Comparison of ENCODE assay signal across 14 mouse cellular contexts in the genomic region with DNA sequence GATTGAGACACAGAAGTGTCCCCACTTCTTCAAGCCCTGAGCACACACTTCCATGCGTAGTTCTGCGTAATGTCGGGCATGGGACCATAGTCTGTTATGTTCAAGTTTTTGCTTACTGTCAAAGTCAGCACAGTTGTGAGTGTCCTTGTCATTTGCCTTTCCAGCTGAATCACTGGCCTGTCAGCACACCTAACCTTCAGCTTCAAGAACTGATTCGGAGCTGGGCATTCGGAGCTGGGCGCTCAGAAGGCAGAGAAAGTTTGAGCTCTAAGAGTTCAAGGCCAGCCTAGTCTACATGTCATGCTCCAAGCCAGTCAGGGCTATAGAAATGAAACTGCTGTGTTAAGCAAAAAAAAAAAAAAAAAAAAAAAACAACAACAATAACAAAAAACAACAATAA.
"Had no signal": no experiment of that assay in that cellular context is flagged by ENCODE, and none has a peak within 500 bp of the region (broad histone marks: within the 10 kb centered on the region; RNA-seq: fewer than 3 reads in every experiment).

No protein-coding gene starts in this region.

- DNase-seq: gastrocnemius, adult 2 months; gastrocnemius, postnatal 10 days; gastrocnemius, postnatal 25 days; heart, adult 18-20 months; heart, postnatal 10 days; heart, postnatal 4 days; kidney, adult 18-20 months; kidney, adult 8-10 months; kidney, postnatal 14 days; kidney, postnatal 36 days; layer of hippocampus, adult 9-11 months; layer of hippocampus, postnatal 36 days; liver; liver, embryonic 13.5 days had no signal
